Mouse (Mus musculus): ENCODE measurements at regions not wholly inside any gene's neighbourhood (a gene's known extent, or its start where the extent isn't known, plus 50 kb on each side); places are given as distances from the start of the nearest gene placed in this dataset.

DNA sequence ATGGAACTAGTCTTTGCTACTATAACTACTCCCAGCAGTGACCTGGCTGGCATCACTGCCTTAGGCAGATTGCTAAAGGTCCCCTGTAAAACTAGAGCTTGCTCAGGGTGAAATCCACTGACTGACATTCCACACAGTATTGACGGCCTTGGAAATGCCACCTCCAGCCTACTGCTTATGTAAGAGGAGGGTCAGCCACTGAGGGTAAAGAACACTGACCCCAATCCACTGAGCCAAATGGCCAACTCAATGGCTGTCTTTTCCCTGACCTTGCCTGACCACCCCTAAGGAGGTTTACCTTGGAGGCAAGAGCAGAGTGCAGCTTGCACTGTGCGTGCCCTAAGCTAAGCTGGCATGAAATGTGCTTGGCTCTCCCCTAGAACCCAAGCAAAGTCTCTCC is 216.0 kb upstream of the Foxq1 start:
- no peak for TF ChIP-seq POLR2A (IDR thresholded peaks at IDR 0.05; ENCODE audit: borderline replicate concordance, extremely low read depth, insufficient read depth, insufficient read length, poor library complexity, severe bottlenecking)
- no peak for DNase-seq (ENCODE audit: low read depth)

DNA sequence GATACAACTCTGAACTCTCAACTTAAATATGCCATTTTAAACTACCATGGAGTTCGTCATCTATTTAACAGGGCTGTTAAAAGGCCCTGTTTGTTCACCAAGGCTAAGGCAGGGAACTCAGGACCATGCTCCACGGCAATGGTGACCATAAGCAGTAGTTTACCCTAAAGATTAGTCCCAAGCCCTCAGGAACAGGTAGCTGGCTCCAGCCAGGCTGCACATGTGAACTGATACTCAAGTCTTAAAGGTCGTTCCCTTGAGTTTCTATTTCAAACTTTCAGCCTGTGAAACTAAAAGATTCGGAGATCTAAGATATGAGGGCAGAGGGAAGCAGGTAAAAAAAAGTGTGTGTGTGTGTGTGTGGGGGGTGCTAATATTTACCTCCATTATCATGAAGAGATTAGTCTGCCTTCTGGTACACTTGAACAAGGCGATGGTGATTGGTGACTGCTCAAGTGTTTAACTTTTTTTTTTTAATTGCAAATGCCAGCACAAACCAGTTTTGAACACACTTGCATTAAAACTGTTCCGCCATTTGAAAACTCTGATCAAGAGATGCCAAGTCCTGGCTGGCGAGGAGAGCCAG is 215.5 kb upstream of the Foxq1 start:
- TF ChIP-seq CTCF (IDR thresholded peaks at IDR 0.05; ENCODE audit: borderline replicate concordance, extremely low read depth, insufficient read depth, insufficient read length), result no peak
- no peak for TF ChIP-seq POLR2A (IDR thresholded peaks at IDR 0.05; ENCODE audit: borderline replicate concordance, extremely low read depth, insufficient read depth, insufficient read length, poor library complexity, severe bottlenecking)

DNA sequence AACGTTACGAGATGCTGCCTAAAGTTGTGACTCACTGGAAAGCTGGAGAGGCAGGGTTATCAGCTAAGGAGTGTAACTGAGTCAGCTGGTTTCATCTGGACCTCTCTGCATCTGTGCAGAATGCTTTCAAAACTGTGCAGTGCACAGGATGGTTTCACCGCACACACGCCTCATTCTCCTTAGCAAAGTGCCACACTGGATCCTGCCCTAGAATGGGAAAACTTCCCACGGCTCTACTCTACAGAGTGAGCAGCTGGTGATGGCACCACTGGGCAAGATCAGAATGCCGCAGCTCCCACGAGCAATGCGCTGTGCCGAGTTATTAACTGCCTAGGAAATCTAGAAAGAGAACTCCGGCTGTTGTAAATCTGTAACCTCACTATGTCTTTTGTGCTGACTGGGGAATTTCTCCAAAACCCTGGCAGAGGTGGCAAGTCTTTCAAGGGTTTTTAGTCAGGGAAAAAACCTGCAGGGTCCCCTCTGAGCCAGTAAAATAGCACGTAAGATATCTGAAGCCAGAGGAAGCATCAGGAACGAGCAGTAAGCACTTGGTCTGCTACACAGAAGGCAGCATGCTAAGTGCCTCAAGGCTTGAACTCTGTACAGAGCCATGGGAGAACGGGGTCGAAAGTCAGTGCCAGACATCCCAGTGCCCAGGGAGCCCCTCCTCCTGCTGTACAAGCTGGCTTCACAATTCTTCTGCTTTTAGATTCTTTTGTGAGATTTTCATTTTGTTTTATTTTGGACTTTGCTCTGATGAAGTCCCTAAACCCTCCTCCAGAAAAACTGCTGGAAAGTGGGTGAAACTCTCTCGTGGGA is 214.4 kb upstream of the Foxq1 start:
- no peak for DNase-seq (ENCODE audit: low read depth)

More for the DNA sequence above, 215.5 kb upstream of the Foxq1 start:
- peak; percentile 11 for DNase-seq (ENCODE audit: low read depth)

DNA sequence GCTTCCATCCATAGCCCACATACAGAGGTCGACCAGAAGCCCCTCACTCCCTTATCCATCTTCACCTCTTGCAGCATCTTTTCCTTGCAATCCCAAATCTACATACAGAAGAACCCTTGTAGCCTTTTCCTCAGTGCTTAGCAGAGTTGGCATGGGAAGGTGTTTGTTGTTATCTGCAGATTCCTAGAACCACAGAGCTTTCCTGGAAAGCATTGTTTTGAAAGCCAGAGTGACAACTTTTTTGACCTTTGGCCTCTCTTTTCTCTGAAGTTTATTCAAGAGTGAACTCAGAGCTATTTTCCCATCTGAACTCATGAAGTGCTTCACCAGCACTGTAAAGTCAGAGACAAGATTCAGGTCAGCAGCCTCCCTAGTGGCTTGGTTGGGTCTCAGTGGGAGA is 209.7 kb upstream of the Foxq1 start:
- DNase-seq (ENCODE audit: low read depth), result no peak
- TF ChIP-seq POLR2A (IDR thresholded peaks at IDR 0.05; ENCODE audit: borderline replicate concordance, extremely low read depth, insufficient read depth, insufficient read length, poor library complexity, severe bottlenecking) (no peak), CTCF (IDR thresholded peaks at IDR 0.05; ENCODE audit: borderline replicate concordance, extremely low read depth, insufficient read depth, insufficient read length) (no peak)

More for the DNA sequence above, 214.4 kb upstream of the Foxq1 start:
- no peak for TF ChIP-seq POLR2A (IDR thresholded peaks at IDR 0.05; ENCODE audit: borderline replicate concordance, extremely low read depth, insufficient read depth, insufficient read length, poor library complexity, severe bottlenecking)
- no peak for TF ChIP-seq CTCF (IDR thresholded peaks at IDR 0.05; ENCODE audit: borderline replicate concordance, extremely low read depth, insufficient read depth, insufficient read length)

DNA sequence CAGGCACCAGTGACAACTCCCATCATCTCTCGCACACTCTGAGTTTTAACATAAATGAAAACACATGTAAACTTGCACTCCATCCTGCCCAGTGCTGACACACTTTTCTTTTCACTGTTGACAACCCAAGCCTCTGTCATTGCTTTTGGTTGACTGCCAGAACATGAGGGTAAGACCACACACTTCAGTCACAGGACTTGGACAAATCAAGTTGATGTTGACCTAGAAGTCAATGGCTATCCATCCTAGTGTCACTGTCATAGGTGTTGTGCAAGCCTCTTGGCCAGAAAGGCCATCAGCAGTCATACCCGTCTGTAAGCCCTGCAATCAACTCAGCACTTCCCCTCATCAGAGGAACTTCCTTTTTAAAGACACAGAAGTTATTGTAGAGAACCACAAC is 208.9 kb upstream of the Foxq1 start:
- no peak for DNase-seq (ENCODE audit: low read depth)
- TF ChIP-seq CTCF (IDR thresholded peaks at IDR 0.05; ENCODE audit: borderline replicate concordance, extremely low read depth, insufficient read depth, insufficient read length) (no peak), POLR2A (IDR thresholded peaks at IDR 0.05; ENCODE audit: borderline replicate concordance, extremely low read depth, insufficient read depth, insufficient read length, poor library complexity, severe bottlenecking) (no peak)

DNA sequence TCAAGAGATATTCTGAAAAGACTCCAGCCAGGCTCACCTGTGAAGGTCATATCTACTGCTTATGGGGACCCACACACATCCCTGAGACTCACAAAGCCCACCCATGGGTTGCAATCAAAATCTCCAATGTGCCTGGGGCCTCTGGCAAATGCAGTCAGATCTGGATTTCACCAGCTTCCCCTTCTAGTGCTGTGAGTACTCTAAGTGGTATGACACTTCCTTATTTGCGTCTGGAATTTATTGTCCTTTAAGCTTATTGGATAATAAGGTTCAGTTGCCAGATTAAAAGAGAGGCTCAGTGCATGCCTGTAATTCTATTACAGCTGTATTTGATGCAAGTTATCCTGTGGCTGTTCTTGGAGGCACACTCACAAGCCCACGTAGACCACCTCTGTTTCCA is 206.3 kb upstream of the Foxq1 start:
- no peak for DNase-seq (ENCODE audit: low read depth)
- TF ChIP-seq CTCF (IDR thresholded peaks at IDR 0.05; ENCODE audit: borderline replicate concordance, extremely low read depth, insufficient read depth, insufficient read length), result no peak
- TF ChIP-seq POLR2A (IDR thresholded peaks at IDR 0.05; ENCODE audit: borderline replicate concordance, extremely low read depth, insufficient read depth, insufficient read length, poor library complexity, severe bottlenecking), result no peak

DNA sequence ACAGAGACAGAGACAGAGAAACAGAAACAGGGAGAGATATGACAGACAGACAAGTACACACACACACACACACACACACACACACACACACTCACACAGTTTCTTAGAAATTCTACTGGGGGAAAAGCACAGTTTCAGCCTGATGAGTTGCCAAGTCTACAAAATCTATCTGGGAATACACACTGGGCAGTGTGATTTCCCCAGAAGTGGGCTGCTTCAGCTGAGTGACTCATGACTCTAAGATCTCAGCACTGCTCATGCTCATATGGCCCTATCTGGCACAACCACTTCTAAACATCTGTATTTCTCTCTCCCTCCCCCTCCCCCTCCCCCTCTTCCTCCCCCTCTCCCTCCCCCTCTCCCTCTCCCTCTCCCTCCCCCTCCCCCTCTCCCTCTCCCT is 204.5 kb upstream of the Foxq1 start:
- TF ChIP-seq CTCF (IDR thresholded peaks at IDR 0.05; ENCODE audit: borderline replicate concordance, extremely low read depth, insufficient read depth, insufficient read length) (no peak), POLR2A (IDR thresholded peaks at IDR 0.05; ENCODE audit: borderline replicate concordance, extremely low read depth, insufficient read depth, insufficient read length, poor library complexity, severe bottlenecking) (no peak)
- no peak for DNase-seq (ENCODE audit: low read depth)

DNA sequence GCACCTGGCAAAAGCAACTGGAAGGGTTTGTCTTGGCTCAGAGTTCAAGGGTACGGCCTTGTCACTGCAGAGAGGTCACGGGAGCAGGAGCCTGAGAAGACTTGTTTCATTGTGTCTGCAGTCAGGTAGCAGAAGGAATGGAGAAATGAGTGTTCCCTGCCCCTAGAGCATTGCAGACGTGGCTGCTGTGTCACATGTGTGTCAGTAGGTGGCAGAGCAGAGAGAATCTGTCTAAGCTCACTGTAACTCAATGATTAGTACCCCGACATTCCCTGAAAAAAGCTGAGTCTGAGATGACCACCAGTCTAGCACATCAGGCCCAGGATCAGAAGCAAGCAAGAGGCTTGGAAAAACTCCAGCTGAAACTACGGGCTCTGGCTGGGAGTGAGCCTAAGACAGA is 203.1 kb upstream of the Foxq1 start:
- TF ChIP-seq CTCF (IDR thresholded peaks at IDR 0.05; ENCODE audit: borderline replicate concordance, extremely low read depth, insufficient read depth, insufficient read length) (peak; percentile 18; the same call in 1 of the 2 replicates), POLR2A (IDR thresholded peaks at IDR 0.05; ENCODE audit: borderline replicate concordance, extremely low read depth, insufficient read depth, insufficient read length, poor library complexity, severe bottlenecking) (no peak)
- no peak for DNase-seq (ENCODE audit: low read depth)

DNA sequence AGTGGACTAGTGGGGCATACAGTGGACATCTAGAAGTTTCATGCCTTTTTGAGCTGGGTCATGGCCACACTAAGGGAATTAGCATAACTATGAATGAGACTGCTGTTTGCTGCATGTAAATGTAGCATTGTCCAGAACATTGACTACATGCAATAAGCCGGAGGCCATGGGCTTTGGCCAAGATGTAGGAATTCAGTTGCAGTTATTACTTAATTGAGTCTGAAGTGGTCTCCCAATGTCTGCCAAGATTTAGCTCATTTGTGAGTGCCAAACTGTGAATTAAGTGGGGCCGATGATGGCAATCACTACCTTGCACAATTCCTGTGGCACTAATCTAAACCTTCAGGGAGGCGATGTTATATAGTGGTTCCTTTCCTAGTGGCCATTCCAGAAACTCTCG is 196.6 kb upstream of the Foxq1 start:
- TF ChIP-seq POLR2A (IDR thresholded peaks at IDR 0.05; ENCODE audit: borderline replicate concordance, extremely low read depth, insufficient read depth, insufficient read length, poor library complexity, severe bottlenecking), result no peak
- no peak for TF ChIP-seq CTCF (IDR thresholded peaks at IDR 0.05; ENCODE audit: borderline replicate concordance, extremely low read depth, insufficient read depth, insufficient read length)
- DNase-seq (ENCODE audit: low read depth), result peak; percentile 54

DNA sequence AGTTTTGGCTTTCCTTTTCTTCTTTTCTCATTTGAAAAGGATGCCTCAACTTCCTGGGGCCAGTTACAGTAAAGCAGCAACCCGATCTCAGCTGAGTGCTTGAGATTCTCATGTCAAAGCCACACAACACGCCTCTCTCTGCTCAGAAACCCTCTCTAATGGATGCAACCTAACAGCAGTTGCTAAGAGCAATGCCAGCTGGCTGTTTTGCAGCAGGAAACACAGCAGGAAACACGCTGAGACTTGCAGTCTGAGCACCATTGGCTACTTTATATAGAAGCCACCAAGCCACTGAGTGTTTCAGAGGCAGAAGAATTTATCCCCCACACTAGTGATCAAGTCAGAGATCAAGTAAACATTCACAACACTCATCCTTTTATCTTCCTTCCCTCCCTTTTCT is 193.5 kb upstream of the Foxq1 start:
- TF ChIP-seq CTCF (IDR thresholded peaks at IDR 0.05; ENCODE audit: borderline replicate concordance, extremely low read depth, insufficient read depth, insufficient read length) (no peak), POLR2A (IDR thresholded peaks at IDR 0.05; ENCODE audit: borderline replicate concordance, extremely low read depth, insufficient read depth, insufficient read length, poor library complexity, severe bottlenecking) (no peak)
- peak; percentile 55 for DNase-seq (ENCODE audit: low read depth)

DNA sequence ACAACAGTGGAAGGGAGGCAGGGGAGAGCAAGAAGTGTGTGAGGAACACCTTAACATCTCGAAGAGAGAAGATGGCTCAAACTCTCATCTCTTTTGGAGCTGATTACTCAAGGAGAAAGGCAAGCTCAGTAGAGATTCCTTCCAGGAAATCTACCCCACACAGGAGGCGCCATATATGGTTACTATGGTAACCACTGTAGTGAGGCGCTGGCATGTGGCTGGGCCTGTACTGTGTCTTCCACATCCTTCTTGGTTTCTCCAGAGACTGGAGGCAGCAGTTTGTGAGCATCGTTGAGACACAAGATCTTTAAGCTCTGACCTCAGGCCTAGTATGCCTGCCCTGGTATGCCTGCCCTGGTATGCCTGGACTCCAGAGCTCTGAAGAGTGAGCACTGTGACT is 191.6 kb upstream of the Foxq1 start:
- peak; percentile 36 for DNase-seq (ENCODE audit: low read depth)

DNA sequence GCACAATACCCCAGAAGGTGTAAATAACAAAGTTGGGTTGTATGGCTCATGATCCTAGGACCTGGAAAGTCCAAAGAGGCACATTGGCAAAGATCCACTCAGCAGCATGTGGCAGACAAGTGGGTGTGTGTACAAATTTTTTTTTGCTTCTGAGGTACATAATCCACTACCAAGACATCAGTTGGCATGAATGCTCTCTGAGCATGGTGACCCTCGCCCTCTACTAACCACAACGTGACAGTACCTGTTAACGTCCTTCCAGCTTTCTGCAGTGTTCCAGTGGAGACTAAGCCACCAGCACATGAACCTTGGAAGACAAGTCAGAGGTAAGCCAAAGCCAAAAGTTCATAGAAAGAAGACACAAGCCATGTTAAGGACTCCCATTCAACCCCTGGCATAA is 188.7 kb upstream of the Foxq1 start:
- TF ChIP-seq CTCF (IDR thresholded peaks at IDR 0.05; ENCODE audit: borderline replicate concordance, extremely low read depth, insufficient read depth, insufficient read length) (no peak), POLR2A (IDR thresholded peaks at IDR 0.05; ENCODE audit: borderline replicate concordance, extremely low read depth, insufficient read depth, insufficient read length, poor library complexity, severe bottlenecking) (no peak)

More for the DNA sequence above, 191.6 kb upstream of the Foxq1 start:
- TF ChIP-seq CTCF (IDR thresholded peaks at IDR 0.05; ENCODE audit: borderline replicate concordance, extremely low read depth, insufficient read depth, insufficient read length) (no peak), POLR2A (IDR thresholded peaks at IDR 0.05; ENCODE audit: borderline replicate concordance, extremely low read depth, insufficient read depth, insufficient read length, poor library complexity, severe bottlenecking) (no peak)

More for the DNA sequence above, 188.7 kb upstream of the Foxq1 start:
- no peak for DNase-seq (ENCODE audit: low read depth)

Data from brain, embryonic 14.5 days (tissue).